Mouse (Mus musculus) brain, adult 10 weeks (tissue): ENCODE data around the gene Tnrc18. TPM values are rescaled to one million over a fixed set of nuclear protein-coding genes. Genes with fewer than 3 reads are reported as not detected.

Experiments used
- polyA plus RNA-seq: library from polyadenylated mRNA; stranded (reverse); fragments of 350-450 nt; fragmentation: Illumina TruSeq; extraction: RNeasy Lipid Tissue Mini Kit (QIAGEN cat#74804); gene quantifications from one replicate; pipeline ENCODE4 v1.2.3, GENCODE M21; 2015; ENCODE audit warnings: low read depth, low replicate concordance

The Tnrc18 gene
- polyA plus RNA-seq = 28.0 TPM

DNA sequence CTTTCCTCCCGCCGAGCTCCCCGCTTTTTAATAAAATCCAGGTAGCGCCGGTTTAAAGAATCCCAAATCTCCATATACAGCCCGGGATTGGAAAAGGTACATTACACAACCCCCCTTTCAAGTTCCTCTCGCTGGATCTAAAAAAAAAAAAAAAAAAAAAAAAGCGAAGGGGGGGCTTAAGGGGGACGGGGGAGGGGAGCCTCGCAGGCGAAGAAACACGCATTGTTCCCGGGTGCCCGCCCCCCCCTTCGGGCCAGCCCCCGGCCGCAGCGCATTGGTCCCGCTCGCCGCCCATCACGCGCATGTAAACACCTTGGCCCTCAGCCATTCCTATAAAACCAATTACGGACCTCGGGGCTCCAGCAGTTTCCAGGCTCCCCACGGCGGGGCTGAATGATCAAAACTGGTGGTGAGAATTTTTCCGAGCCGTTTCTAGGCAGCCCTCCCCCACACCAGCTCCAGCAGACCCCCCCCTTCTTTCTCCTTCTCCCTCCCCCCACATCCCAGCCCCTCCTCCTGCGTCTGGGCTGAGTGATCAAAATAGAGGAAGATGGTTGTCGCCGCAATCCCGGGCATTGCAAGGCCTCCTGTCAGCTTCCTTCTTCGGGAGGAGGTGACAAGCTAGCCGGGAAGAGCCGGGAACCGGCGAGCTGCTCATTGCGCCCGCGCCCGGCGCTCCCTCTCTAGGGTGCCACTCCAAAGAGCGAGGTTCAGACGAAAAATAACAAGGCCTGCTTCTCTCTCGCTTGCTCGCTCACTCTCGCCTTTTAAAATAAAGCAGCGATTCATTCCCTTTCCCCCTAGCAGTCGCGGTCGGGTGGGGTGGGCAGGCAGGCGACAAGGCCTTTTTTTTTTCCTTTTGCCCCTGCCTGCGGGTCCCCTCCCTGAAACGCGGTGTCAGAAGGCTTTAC is at the start of gene Tnrc18:
Tnrc18 (minus strand) TSS at position 139 of the 911 bp plus-strand sequence.

DNA sequence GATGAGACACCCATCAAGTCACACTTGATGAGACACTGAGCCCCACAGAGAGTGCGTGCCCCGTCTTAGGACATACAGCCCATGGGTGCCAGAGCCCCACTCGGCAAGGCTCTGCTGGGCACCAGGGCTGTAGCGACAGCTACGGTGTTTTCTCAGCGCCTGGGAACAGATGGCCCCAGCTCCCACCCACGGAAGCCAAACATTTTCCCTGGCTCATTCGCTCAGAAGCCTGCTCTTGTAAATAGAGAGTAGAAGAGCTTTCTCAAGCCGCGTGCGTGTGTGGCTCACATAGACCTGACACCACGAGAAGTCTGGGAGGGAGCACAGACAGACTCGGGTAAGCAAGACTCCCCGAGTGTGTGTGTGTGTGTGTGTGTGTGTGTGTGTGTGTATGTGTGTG is 125.2 kb downstream of the Tnrc18 start, which contains the start of gene Slc29a4:
Slc29a4 (plus strand) TSS at position 265 of the 400 bp plus-strand sequence.

Other genes starting within 250 kb of the Tnrc18 start
- 121 TPM for gene Mmd2, start 208.9 kb downstream of the Tnrc18 start, polyA plus RNA-seq
- 62.0 TPM for gene Wipi2, start 190.0 kb downstream of the Tnrc18 start, polyA plus RNA-seq
- 12.2 TPM for gene Slc29a4, start 125.2 kb downstream of the Tnrc18 start, polyA plus RNA-seq
- 13.1 TPM for gene Fbxl18, start 77.8 kb upstream of the Tnrc18 start, polyA plus RNA-seq
- gene Actb, start 89.1 kb upstream of the Tnrc18 start, polyA plus RNA-seq = 1,092 TPM
- gene Fscn1, start 142.7 kb upstream of the Tnrc18 start, polyA plus RNA-seq = 185 TPM